Mouse (Mus musculus) embryonic facial prominence, embryonic 13.5 days (tissue): ENCODE data around the gene Rps3a1. TPM values are rescaled to one million over a fixed set of nuclear protein-coding genes. Genes with fewer than 3 reads are reported as not detected.
"Not testable (repeated sequence)": the region's sequence is repeated elsewhere in the genome, so short reads cannot be mapped to it uniquely, and the experiment has no call there.

Source experiments
- ATAC-seq: fragments of 200-750 bp; cut with Nextera tagmentation; 2 replicates; pipeline ENCODE4 v1.8.0; 2017; ENCODE audit warnings: low read depth; ENCODE audit not compliant: insufficient number of reproducible peaks, insufficient read depth, low FRiP score, low TSS enrichment
- H3K27ac ChIP-seq: fragments of 300-500 bp; sonication (generic); 2 replicates; pipeline ENCODE4 v1.5.1; 2015; ENCODE audit warnings: moderate library complexity, mild to moderate bottlenecking, inconsistent platforms
- H3K27me3 ChIP-seq: fragments of 300-500 bp; sonication (generic); 2 replicates; pipeline ENCODE4 v1.6.1; 2015; ENCODE audit warnings: mild to moderate bottlenecking, inconsistent platforms
- H3K36me3 ChIP-seq: fragments of 300-500 bp; sonication (generic); 2 replicates; pipeline ENCODE4 v1.6.1; 2015; ENCODE audit warnings: mild to moderate bottlenecking, inconsistent platforms
- H3K4me1 ChIP-seq: fragments of 300-500 bp; sonication (generic); 2 replicates; pipeline ENCODE4 v1.6.1; 2015; ENCODE audit warnings: inconsistent platforms
- H3K4me2 ChIP-seq: fragments of 300-500 bp; sonication (generic); 2 replicates; pipeline ENCODE4 v1.6.1; 2015; ENCODE audit warnings: moderate library complexity, mild to moderate bottlenecking, inconsistent platforms
- H3K4me3 ChIP-seq: fragments of 300-500 bp; sonication (generic); 2 replicates; pipeline ENCODE4 v1.5.1; 2015; ENCODE audit warnings: mild to moderate bottlenecking, inconsistent platforms
- H3K9ac ChIP-seq: fragments of 300-500 bp; sonication (generic); 2 replicates; pipeline ENCODE4 v1.6.1; 2015; ENCODE audit warnings: mild to moderate bottlenecking, inconsistent platforms
- H3K9me3 ChIP-seq: fragments of 300-500 bp; sonication (generic); 2 replicates; pipeline ENCODE4 v1.6.1; 2016; ENCODE audit warnings: inconsistent platforms
- WGBS: fragments of 180-500 bp; shearing (Covaris S2); methylation state at CpG from one replicate; pipeline ENCODE4 v1.1.7; 2015; ENCODE audit warnings: mixed read lengths; 5-methylcytosine and 5-hydroxymethylcytosine counted together
- polyA plus RNA-seq: library from polyadenylated mRNA; unstranded; fragments of >200 nt; fragmentation: Nextera tagmentation; extraction: Ambion mirVana; gene quantifications from 2 replicates; pipeline ENCODE4 v1.2.1, GENCODE M21; 2015

Rps3a1 gene
- polyA plus RNA-seq, 1 experiment from 2014 or later = 1,432 TPM

- Histone ChIP-seq H3K4me1 (peaks cover 15% of the 10 kb centered on the region), H3K9ac (no peak overlapping the region), H3K4me3 (no peak overlapping the region), H3K27me3 (no peaks in the 10 kb centered on the region), H3K27ac (no peak overlapping the region), H3K9me3 (0 out of 2 replicates have a peak, but pooled peaks cover 5% of the 10 kb centered on the region), H3K4me2 (no peak overlapping the region), H3K36me3 (peaks cover 19% of the 10 kb centered on the region)
- no peak for ATAC-seq
- WGBS = 84% methylated on average over 7 of the region's 7 CpGs
These were observed 29.7 kb downstream of the Rps3a1 start for GRCm38 (mm10) chr3:86112766-86113165.

- Histone ChIP-seq H3K9ac (peak overlapping the region; percentile 32; the same call in 1 of the 2 replicates), H3K9me3 (no peaks in the 10 kb centered on the region), H3K4me1 (peaks cover 14% of the 10 kb centered on the region), H3K36me3 (peaks cover 12% of the 10 kb centered on the region), H3K4me3 (0 out of 2 replicates have a peak overlapping the region, but pooled peaks have one; percentile 9), H3K27ac (peak overlapping the region; percentile 62; the same call in 1 of the 2 replicates), H3K4me2 (peak overlapping the region; percentile 44), H3K27me3 (no peaks in the 10 kb centered on the region)
- no peak for ATAC-seq
- 15% methylated on average over 10 of the region's 10 CpGs for WGBS
These were observed 32.4 kb downstream of the Rps3a1 start for GRCm38 (mm10) chr3:86110077-86110476.

GRCm38 (mm10) chr3:86109099-86109498 is 33.4 kb downstream of the Rps3a1 start:
- Histone ChIP-seq H3K9me3 (no peaks in the 10 kb centered on the region), H3K4me3 (no peak overlapping the region), H3K27ac (no peak overlapping the region), H3K4me1 (peaks cover 6% of the 10 kb centered on the region), H3K9ac (no peak overlapping the region), H3K4me2 (no peak overlapping the region), H3K36me3 (peaks cover 13% of the 10 kb centered on the region), H3K27me3 (no peaks in the 10 kb centered on the region)
- WGBS = 89% methylated on average over 7 of the region's 7 CpGs
- no peak for ATAC-seq

- 78% methylated on average over 4 of the region's 4 CpGs for WGBS
- no peaks in the 10 kb centered on the region for H3K9me3 ChIP-seq
- no peak overlapping the region for H3K27ac ChIP-seq
These were observed 33.9 kb downstream of the Rps3a1 start for GRCm38 (mm10) chr3:86108576-86108975.

GRCm38 (mm10) chr3:86107637-86108539 is 34.6 kb downstream of the Rps3a1 start:
- 75% methylated on average over 8 of the region's 8 CpGs for WGBS

More at GRCm38 (mm10) chr3:86108576-86108975, 33.9 kb downstream of the Rps3a1 start:
- no peaks in the 10 kb centered on the region for H3K27me3 ChIP-seq
- H3K36me3 ChIP-seq = peaks cover 18% of the 10 kb centered on the region
- H3K4me3 ChIP-seq = no peak overlapping the region
- no peak overlapping the region for H3K9ac ChIP-seq
- H3K4me1 ChIP-seq = peaks cover 6% of the 10 kb centered on the region
- no peak for ATAC-seq
- H3K4me2 ChIP-seq = no peak overlapping the region

GRCm38 (mm10) chr3:86106086-86106632 is 36.3 kb downstream of the Rps3a1 start:
- ATAC-seq = no peak
- Histone ChIP-seq H3K4me2 (no peak overlapping the region), H3K4me1 (peaks cover 6% of the 10 kb centered on the region), H3K27ac (no peak overlapping the region), H3K27me3 (no peaks in the 10 kb centered on the region), H3K9me3 (no peaks in the 10 kb centered on the region), H3K36me3 (peaks cover 21% of the 10 kb centered on the region), H3K4me3 (no peak overlapping the region), H3K9ac (no peak overlapping the region)
- WGBS = 91% methylated on average over 8 of the region's 8 CpGs

More at GRCm38 (mm10) chr3:86107637-86108539, 34.6 kb downstream of the Rps3a1 start:
- no peaks in the 10 kb centered on the region for H3K27me3 ChIP-seq
- no peak for ATAC-seq
- peaks cover 16% of the 10 kb centered on the region for H3K36me3 ChIP-seq
- H3K9me3 ChIP-seq = no peaks in the 10 kb centered on the region
- no peak overlapping the region for H3K4me3 ChIP-seq
- H3K9ac ChIP-seq = no peak overlapping the region
- H3K4me1 ChIP-seq = peaks cover 6% of the 10 kb centered on the region
- no peak overlapping the region for H3K4me2 ChIP-seq
- H3K27ac ChIP-seq = no peak overlapping the region

- H3K27me3 ChIP-seq = no peaks in the 10 kb centered on the region
- peaks cover 2% of the 10 kb centered on the region for H3K4me1 ChIP-seq
- no peak overlapping the region for H3K4me2 ChIP-seq
- H3K9me3 ChIP-seq = no peaks in the 10 kb centered on the region
- no peak overlapping the region for H3K9ac ChIP-seq
- H3K27ac ChIP-seq = no peak overlapping the region
- no peak overlapping the region for H3K4me3 ChIP-seq
- peaks cover 21% of the 10 kb centered on the region for H3K36me3 ChIP-seq
- WGBS = 83% methylated on average over 4 of the region's 4 CpGs
- no peak for ATAC-seq
These were observed 37.6 kb downstream of the Rps3a1 start for GRCm38 (mm10) chr3:86104909-86105308.

- not testable (repeated sequence) for H3K27me3 ChIP-seq, H3K4me3 ChIP-seq, H3K9me3 ChIP-seq, H3K4me2 ChIP-seq, H3K4me1 ChIP-seq, H3K9ac ChIP-seq, H3K27ac ChIP-seq, ATAC-seq
- H3K36me3 ChIP-seq = peaks cover 26% of the 10 kb centered on the region
- WGBS = 90% methylated on average over 7 of the region's 7 CpGs
These were observed 38.1 kb downstream of the Rps3a1 start for GRCm38 (mm10) chr3:86104433-86104832.

- Histone ChIP-seq H3K36me3 (peaks cover 30% of the 10 kb centered on the region), H3K4me1 (no peaks in the 10 kb centered on the region), H3K27me3 (no peaks in the 10 kb centered on the region), H3K27ac (no peak overlapping the region; the same call in 1 of the 2 replicates), H3K9ac (no peak overlapping the region), H3K4me2 (no peak overlapping the region), H3K4me3 (no peak overlapping the region), H3K9me3 (no peaks in the 10 kb centered on the region)
- 77% methylated on average over 13 of the region's 18 CpGs for WGBS
- no peak for ATAC-seq
These were observed 38.8 kb downstream of the Rps3a1 start for GRCm38 (mm10) chr3:86103449-86104291.

GRCm38 (mm10) chr3:86101956-86102355 is 40.5 kb downstream of the Rps3a1 start:
- ATAC-seq = no peak
- Histone ChIP-seq H3K9ac (no peak overlapping the region), H3K4me2 (no peak overlapping the region), H3K36me3 (peaks cover 26% of the 10 kb centered on the region), H3K4me3 (no peak overlapping the region), H3K27ac (no peak overlapping the region), H3K27me3 (no peaks in the 10 kb centered on the region), H3K4me1 (no peaks in the 10 kb centered on the region; the same call in 1 of the 2 replicates), H3K9me3 (no peaks in the 10 kb centered on the region)
- 80% methylated on average over 6 of the region's 6 CpGs for WGBS

- Histone ChIP-seq H3K27me3 (no peaks in the 10 kb centered on the region), H3K9me3 (no peaks in the 10 kb centered on the region), H3K4me2 (peak overlapping the region; percentile 18; the same call in 1 of the 2 replicates), H3K4me1 (peaks cover 29% of the 10 kb centered on the region), H3K4me3 (no peak overlapping the region), H3K27ac (peak overlapping the region; percentile 92), H3K9ac (no peak overlapping the region), H3K36me3 (peaks cover 5% of the 10 kb centered on the region)
- ATAC-seq = no peak
- WGBS = 41% methylated on average over 5 of the region's 5 CpGs
These were observed 48.6 kb downstream of the Rps3a1 start for GRCm38 (mm10) chr3:86093907-86094306.
